Mouse (Mus musculus) megakaryocyte, embryonic 14.5 days (primary cell): ENCODE data around the gene Zfp972. TPM values are rescaled to one million over a fixed set of nuclear protein-coding genes. Genes with fewer than 3 reads are reported as not detected.
"Not testable (repeated sequence)": the region's sequence is repeated elsewhere in the genome, so short reads cannot be mapped to it uniquely, and the experiment has no call there.

Experiments used
- H3K27me3 ChIP-seq: replicated peaks from 2 replicates; pipeline ENCODE3; 2012; ENCODE audit warnings: inconsistent platforms
- H3K36me3 ChIP-seq: replicated peaks from 2 replicates; pipeline ENCODE3; 2012; ENCODE audit warnings: low read length, inconsistent platforms, mixed read lengths
- H3K4me1 ChIP-seq: 2 replicates; pipeline ENCODE4 v1.6.1; 2012; ENCODE audit warnings: inconsistent platforms
- H3K4me3 ChIP-seq: replicated peaks from 2 replicates; pipeline ENCODE3; 2012; ENCODE audit warnings: moderate library complexity, mild to moderate bottlenecking, inconsistent platforms
- H3K9me3 ChIP-seq: 2 replicates; pipeline ENCODE4 v1.6.1; 2012; ENCODE audit warnings: inconsistent platforms
- polyA plus RNA-seq: library from polyadenylated mRNA; stranded (reverse); fragments of >175 nt; gene quantifications from 2 replicates; pipeline ENCODE4 v1.2.3, GENCODE M21; 2012; ENCODE audit warnings: low replicate concordance; ENCODE audit not compliant: insufficient read depth

Gene Zfp972
- polyA plus RNA-seq: not detected in 2 replicates

DNA sequence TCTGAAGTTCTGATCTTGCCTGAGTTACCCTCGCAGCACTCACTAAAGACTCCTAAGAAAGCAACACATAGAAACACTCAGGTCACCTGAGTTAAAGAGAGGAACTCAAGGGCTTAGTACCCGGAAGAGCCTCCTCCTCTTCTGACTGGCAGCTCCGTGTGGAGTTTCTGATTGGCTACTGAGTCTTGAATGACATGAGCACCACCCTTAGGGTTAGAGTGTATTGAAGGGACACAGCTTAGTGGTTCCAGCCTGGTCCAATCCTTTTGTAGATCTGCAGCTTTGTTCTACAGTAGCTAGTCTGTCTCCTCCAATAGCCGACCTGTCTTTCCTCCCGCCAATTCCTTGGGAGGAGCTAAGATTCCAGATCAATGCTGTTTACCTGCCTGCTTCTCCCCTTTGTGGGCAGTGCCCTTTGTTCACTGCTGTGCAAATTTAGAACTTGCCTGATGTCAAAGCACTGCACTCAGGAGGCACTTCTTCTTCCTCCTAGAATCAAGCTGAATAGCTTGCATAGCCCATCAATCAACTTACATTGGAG lies at the start of gene Zfp972:
Zfp972 (minus strand) TSS at position 51 of the 541 bp plus-strand sequence.
- not testable (repeated sequence) for H3K4me1 ChIP-seq, H3K27me3 ChIP-seq, H3K9me3 ChIP-seq, H3K36me3 ChIP-seq
- H3K4me3 ChIP-seq: peak within 1 kb of the TSS; percentile 67

DNA sequence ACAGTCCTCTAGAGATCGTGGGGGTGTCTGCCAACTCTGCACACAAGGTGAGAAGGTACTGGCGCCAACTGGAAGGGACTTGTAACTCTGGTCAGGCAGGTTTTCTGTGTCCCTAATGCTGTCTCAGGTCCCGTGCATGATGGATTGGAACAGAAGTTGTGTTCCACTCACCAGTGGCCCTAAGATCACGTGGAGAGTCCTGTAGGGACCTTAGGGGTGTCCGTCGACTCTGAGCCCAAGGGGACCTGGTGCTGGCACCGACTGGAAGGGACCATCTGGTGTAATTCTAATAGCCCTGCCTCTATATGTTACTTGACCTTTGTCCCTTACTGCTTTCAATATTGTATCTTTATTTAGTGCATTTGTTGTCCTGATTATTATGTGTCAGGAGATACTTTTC lies 49.4 kb upstream of the Zfp972 start:
- H3K4me3 ChIP-seq, H3K27me3 ChIP-seq, H3K36me3 ChIP-seq, H3K9me3 ChIP-seq, H3K4me1 ChIP-seq: not testable (repeated sequence)

DNA sequence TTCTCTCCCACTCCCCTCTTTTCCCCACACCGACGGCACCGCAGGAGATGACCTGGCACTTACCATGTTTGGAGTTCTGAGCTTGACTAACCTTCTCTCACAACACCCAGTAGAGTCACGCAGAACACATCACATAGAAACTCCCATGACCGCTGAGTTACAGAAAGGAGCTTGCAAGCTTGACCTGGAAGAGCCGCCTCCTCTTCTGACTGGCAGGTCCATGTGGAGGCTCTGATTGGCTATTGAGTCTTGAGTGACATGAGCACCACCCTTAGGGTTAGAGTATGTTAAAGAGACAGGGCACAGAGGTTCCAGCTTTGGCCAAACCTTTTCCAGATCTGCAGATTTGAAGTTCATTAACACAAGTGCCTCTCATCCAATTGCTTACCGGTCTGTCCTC lies 31.7 kb upstream of the Zfp972 start, which contains the start of gene Gm14326:
Gm14326 (minus strand) TSS at position 153 of the 400 bp plus-strand sequence.
- not testable (repeated sequence) for H3K36me3 ChIP-seq, H3K9me3 ChIP-seq, H3K27me3 ChIP-seq, H3K4me1 ChIP-seq
- H3K4me3 ChIP-seq: peak within 1 kb of the TSS; percentile 87

DNA sequence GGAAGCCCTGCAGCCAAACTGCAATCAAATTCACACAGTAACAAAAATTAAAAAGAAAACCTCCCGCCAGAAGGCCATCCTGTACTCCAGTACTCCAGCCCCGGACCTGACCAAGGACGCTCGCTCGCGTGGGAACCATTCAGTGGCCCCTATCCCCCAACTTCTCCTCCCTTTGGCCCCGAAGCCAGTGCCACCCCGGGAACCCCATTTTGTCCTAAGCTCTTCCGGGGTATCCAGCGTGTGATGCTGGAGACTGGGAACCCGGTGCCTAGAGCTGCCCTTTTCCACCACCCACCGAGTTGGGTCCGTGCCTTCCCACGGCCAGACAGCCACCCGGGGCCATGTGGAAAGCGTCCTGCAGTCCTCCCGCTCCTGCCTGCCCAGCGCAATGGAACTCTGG lies 31.3 kb upstream of the Zfp972 start:
- peak overlapping the region; percentile 87 for H3K4me3 ChIP-seq
- H3K9me3 ChIP-seq, H3K27me3 ChIP-seq, H3K4me1 ChIP-seq, H3K36me3 ChIP-seq: not testable (repeated sequence)

DNA sequence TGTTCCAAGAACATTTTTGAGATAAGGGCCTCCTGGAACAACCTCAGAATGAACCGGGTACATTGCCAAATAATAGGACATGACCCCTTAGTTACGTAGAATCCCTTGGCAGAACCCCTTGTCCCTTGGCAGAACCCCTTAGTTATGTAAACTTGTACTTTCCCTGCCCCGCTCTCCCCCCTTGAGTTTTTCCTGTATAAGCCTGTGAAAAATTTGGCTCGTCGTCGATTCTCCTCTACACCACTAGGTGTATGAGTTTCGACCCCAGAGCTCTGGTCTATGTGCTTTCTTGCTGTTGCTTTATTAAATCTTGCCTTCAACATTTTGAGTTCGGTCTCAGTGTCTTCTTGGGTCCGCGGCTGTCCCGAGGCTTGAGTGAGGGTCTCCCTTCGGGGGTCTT lies 22.1 kb downstream of the Zfp972 start:
- not testable (repeated sequence) for H3K9me3 ChIP-seq, H3K36me3 ChIP-seq, H3K4me1 ChIP-seq, H3K4me3 ChIP-seq, H3K27me3 ChIP-seq

DNA sequence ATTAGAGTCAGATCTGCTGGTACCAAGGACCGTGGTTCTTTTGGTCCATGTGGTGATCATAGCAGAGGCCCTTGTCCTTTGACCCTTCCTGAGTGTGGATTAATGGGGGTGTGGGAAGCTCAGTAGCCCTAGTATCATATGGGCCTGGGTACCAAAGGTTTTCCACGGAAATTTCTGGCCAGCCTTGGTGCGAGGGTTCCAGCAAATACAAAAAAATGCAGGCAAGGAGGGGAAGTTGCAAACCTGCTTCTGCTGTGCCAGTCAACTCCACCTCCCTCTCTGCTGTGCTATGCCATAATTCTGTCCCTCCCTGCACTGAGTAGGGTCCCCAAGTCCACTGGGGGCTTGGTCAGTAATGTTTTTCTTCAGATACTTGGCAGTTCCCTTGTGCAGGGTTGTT lies 27.2 kb downstream of the Zfp972 start:
- not testable (repeated sequence) for H3K4me3 ChIP-seq, H3K27me3 ChIP-seq, H3K36me3 ChIP-seq, H3K4me1 ChIP-seq, H3K9me3 ChIP-seq

DNA sequence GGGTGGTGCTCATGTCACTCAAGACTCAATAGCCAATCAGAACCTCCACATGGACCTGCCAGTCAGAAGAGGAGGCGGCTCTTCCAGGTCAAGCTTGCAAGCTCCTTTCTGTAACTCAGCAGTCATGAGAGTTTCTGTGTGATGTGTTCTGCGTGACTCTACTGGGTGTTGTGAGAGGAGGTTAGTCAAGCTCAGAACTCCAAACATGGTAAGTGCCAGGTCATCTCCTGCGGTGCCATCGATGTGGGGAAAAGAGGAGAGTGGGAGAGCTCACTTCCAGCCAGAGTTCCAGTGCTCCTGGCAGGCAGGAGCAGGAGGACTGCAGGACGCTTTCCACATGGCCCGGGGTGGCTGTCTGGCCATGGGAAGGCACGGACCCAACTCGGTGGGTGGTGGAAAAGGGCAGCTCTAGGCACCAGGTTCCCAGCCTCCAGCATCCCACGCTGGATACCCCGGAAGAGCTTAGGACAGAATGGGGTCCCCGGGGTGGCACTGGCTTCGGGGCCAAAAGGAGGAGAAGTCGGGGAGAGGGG lies 28.3 kb downstream of the Zfp972 start, which contains the start of gene Gm14327:
Gm14327 (plus strand) TSS at position 51 of the 533 bp plus-strand sequence.
- H3K27me3 ChIP-seq, H3K4me1 ChIP-seq, H3K36me3 ChIP-seq, H3K9me3 ChIP-seq, H3K4me3 ChIP-seq: not testable (repeated sequence)

DNA sequence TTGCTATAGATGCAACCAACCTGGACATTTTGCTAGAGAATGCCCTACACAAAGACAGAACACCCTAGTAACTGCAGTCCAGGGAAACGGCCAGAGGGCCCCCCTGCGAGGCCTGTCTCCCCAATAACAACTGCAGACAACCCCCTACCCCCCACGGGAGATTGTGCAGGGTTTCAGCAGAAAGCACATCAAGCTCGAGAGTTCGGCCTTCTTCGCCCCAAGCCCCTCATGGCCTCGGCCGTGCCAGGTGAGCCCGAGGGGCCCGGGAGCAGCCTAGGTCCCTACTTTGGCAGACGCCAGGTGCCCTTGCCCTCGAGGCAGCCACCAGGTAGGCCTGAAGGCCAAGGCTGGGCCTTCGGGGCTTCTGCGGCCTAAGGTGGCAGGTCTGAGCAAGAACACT lies 37.7 kb downstream of the Zfp972 start:
- H3K4me1 ChIP-seq, H3K9me3 ChIP-seq, H3K4me3 ChIP-seq, H3K36me3 ChIP-seq, H3K27me3 ChIP-seq: not testable (repeated sequence)

DNA sequence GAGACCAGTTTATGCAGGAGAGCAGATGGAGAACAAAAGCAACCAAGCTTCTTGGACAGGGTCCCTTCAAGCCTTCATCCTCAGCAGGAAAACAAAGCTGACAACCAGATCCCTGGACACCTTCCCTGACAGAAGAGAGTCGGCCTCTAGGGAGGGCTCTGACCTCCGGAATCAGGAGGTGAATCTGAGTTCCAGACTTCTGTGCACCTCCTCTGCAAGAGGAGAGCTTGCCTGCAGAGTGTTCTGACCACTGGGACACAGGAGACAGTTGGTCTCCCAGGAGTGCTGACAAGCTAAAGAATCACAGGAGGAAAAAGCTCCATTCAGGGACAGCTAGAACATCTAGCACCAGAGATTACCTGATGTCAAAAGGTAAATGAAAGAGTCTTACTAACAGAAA lies 63.2 kb downstream of the Zfp972 start:
- H3K4me1 ChIP-seq, H3K9me3 ChIP-seq, H3K27me3 ChIP-seq, H3K36me3 ChIP-seq, H3K4me3 ChIP-seq: not testable (repeated sequence)

Other genes starting within 250 kb of the Zfp972 start
- not detected in 2 replicates for gene Gm14322, start 166.3 kb downstream of the Zfp972 start, polyA plus RNA-seq
- 0.21 TPM in 1 of 2 replicates, not detected in the other for gene Gm14325, start 85.3 kb downstream of the Zfp972 start, polyA plus RNA-seq
- not detected in 2 replicates for gene Gm14327, start 28.5 kb downstream of the Zfp972 start, polyA plus RNA-seq
- 1.6 TPM in 1 of 2 replicates, not detected in the other for gene Gm14326, start 31.7 kb upstream of the Zfp972 start, polyA plus RNA-seq
- gene Zfp971, start 97.7 kb upstream of the Zfp972 start, polyA plus RNA-seq: 1.4 TPM in 1 of 2 replicates, not detected in the other
- not detected in 2 replicates for gene Zfp931, start 152.9 kb upstream of the Zfp972 start, polyA plus RNA-seq
- gene Phactr3, start 193.4 kb upstream of the Zfp972 start, polyA plus RNA-seq: 1.2 and 2.3 TPM in 2 replicates